Mouse (Mus musculus): ENCODE results near the gene Gm3336. TPM values are rescaled to one million over a fixed set of nuclear protein-coding genes. Genes with fewer than 3 reads are reported as not detected.

Gene Gm3336
- total RNA-seq, 2 experiments from 2014 or later, result not detected

Other genes with a start within 250 kb of the Gm3336 start
- gene Klhl26, start 241.6 kb upstream of the Gm3336 start, total RNA-seq (2021), result 1 to 10 TPM; 5.5 to 6.9 TPM
- gene Tmem59l, start 231.2 kb upstream of the Gm3336 start, total RNA-seq (2021), result not detected
- under 1 TPM; 0.22 to 0.29 TPM for gene Crlf1, start 225.4 kb upstream of the Gm3336 start, total RNA-seq (2021)
- 100 to 1,000 TPM; 105 TPM for gene Rex1bd, start 211.8 kb upstream of the Gm3336 start, total RNA-seq (2021)
- 1,000 to 10,000 TPM; 1,458 to 1,541 TPM for gene Uba52, start 207.7 kb upstream of the Gm3336 start, total RNA-seq (2021)
- gene Fkbp8, start 190.8 kb upstream of the Gm3336 start, total RNA-seq (2021), result 100 to 1,000 TPM; 150 to 163 TPM
- 10 to 100 TPM; 75.3 to 76.6 TPM for gene Kxd1, start 190.6 kb upstream of the Gm3336 start, total RNA-seq (2021)
- 10 to 100 TPM; 15.5 to 16.5 TPM for gene Ell, start 179.1 kb upstream of the Gm3336 start, total RNA-seq (2021)
- gene Isyna1, start 124.2 kb upstream of the Gm3336 start, total RNA-seq (2021), result 10 to 100 TPM; 25.8 to 27.7 TPM
- gene Ssbp4, start 109.7 kb upstream of the Gm3336 start, total RNA-seq (2021), result 10 to 100 TPM; 39.7 to 46.4 TPM
- 1 to 10 TPM; 1.8 to 2.5 TPM for gene Lrrc25, start 102.4 kb upstream of the Gm3336 start, total RNA-seq (2021)
- 1 to 10 TPM in 1 of 2 experiments, under 1 TPM in 1; 0.41 to 1.6 TPM for gene Gdf15, start 86.1 kb upstream of the Gm3336 start, total RNA-seq (2021)
- gene Pgpep1, start 58.2 kb upstream of the Gm3336 start, total RNA-seq (2021), result 10 to 100 TPM; 38.4 to 46.8 TPM
- gene Lsm4, start 45.3 kb upstream of the Gm3336 start, total RNA-seq (2021), result 10 to 100 TPM; 75.0 to 76.5 TPM
- gene Jund, start 19.6 kb upstream of the Gm3336 start, total RNA-seq (2021), result 100 to 1,000 TPM; 159 to 162 TPM
- under 1 TPM; 0.10 to 0.12 TPM for gene Iqcn, start 15.1 kb upstream of the Gm3336 start, total RNA-seq (2021)
- 1 to 10 TPM; 4.5 to 4.6 TPM for gene Pde4c, start 5.2 kb downstream of the Gm3336 start, total RNA-seq (2021)
- gene Rab3a, start 36.1 kb downstream of the Gm3336 start, total RNA-seq (2021), result 10 to 100 TPM; 51.6 to 51.9 TPM
- gene Mpv17l2, start 42.4 kb downstream of the Gm3336 start, total RNA-seq (2021), result 10 to 100 TPM; 29.3 to 29.9 TPM
- 10 to 100 TPM; 31.4 to 33.1 TPM for gene Pik3r2, start 58.2 kb downstream of the Gm3336 start, total RNA-seq (2021)
- gene Mast3, start 86.5 kb downstream of the Gm3336 start, total RNA-seq (2021), result 10 to 100 TPM in 1 of 2 experiments, 1 to 10 TPM in 1; 9.4 to 11.1 TPM
- gene Il12rb1, start 89.9 kb downstream of the Gm3336 start, total RNA-seq (2021), result under 1 TPM; 0.12 to 0.59 TPM
- gene Arrdc2, start 121.2 kb downstream of the Gm3336 start, total RNA-seq (2021), result 10 to 100 TPM; 22.4 to 23.9 TPM
- 1 to 10 TPM; 3.8 to 4.0 TPM for gene Kcnn1, start 144.7 kb downstream of the Gm3336 start, total RNA-seq (2021)
- gene Ccdc124, start 155.4 kb downstream of the Gm3336 start, total RNA-seq (2021), result 10 to 100 TPM; 38.8 to 40.1 TPM
- under 1 TPM in 1 of 2 experiments, not detected in 1; 0.07 TPM for gene Slc5a5, start 174.2 kb downstream of the Gm3336 start, total RNA-seq (2021)
- gene Rpl18a, start 178.9 kb downstream of the Gm3336 start, total RNA-seq (2021), result 100 to 1,000 TPM; 901 to 988 TPM
- gene Map1s, start 187.4 kb downstream of the Gm3336 start, total RNA-seq (2021), result 10 to 100 TPM; 20.5 to 24.8 TPM

Measured in heart, postnatal 14 days (tissue).